Mouse (Mus musculus) adrenal gland, postnatal 10 days (tissue): ENCODE measurements at regions not wholly inside any gene's neighbourhood (a gene's known extent, or its start where the extent isn't known, plus 50 kb on each side); places are given as distances from the start of the nearest gene placed in this dataset.

Source experiments
- DNase-seq: peaks from one replicate; pipeline ENCODE4 v3.0.0; 2021; ENCODE audit warnings: mixed read lengths

DNA sequence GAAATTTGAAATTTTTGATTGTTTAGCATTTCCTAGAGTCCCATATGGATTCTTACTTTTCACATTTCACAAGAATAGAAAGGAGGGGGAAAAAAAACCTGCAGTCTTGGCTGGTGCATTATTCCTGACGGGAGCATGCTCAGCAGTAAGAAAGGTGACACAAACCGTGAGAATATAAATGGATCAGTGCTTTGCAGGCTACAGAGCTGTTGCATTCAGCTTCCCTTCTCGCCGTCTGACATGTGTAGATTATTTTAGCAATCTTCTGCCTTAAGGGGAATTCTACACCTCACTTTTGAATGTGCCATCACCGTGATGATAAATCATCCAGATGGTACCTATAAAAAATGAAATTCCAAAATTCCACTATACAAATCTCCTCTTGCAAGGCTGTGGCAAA, 55.3 kb downstream of the Crygf start:
- DNase-seq: no peak

DNA sequence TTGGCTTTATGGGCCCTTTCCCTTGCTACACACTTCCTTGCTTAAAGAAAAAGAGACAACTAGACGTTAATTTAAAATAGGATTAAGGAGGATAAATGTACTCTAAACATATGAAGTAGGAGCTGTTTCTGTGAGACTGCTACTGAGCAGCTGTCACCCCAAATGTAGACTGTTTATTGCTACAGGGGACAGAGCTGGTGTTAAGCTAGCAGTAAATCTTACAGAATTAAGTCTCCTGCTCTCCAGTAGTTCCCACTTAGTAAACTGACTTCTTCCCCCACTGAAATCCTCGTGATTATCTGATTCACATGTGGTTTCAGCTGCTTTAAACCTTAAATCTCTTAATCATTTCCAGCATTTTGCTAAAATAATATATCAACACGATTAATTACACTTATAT, 74.1 kb downstream of the Crygf start:
- no peak for DNase-seq

DNA sequence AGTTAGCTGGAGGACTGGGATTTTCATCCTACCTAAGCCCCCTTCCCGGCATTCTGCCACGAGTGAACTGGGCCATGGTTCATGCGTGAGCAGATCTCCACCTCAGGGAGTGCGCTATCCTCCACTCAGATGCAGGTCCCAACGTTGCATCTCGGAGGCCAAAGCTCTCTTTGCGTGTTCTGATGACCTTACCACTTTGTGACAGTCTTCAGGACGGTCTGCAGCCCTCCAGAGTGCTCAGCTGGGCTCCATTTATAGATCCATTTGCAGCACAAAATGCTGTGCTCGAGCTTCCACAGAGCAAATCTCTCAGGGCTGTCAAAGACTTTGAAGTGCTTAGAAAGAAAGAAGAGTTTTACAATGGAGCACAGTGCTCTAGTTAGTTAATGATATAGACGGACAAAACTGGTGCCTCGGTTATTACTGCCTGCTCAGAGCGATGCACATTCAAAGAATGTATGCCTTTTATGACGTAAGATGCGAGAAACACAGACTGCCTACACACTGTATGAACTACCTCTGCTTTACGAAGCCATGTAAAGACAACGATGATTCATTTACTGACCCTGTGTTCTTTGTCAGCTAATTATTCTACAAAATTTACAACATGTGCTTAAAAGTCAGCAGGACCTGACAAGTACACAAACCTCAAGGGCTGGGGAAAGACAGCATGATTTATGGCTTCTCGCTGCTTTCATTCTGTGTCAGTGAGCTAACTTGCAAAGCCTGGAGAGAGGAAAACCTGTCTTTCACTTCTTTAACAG, 77.8 kb downstream of the Crygf start:
- DNase-seq: peak; percentile 17
